15 mouse cellular contexts compared by ENCODE assay signal in genomic region chr17:55933191-55933590, GRCm38 (mm10). TPM values are rescaled to one million over a fixed set of nuclear protein-coding genes. Genes with fewer than 3 reads are reported as not detected.
DNase-seq lines count a peak whose midpoint lies in the region; ATAC-seq and TF ChIP-seq lines count a peak whose summit lies in the region.
"Had no signal": no experiment of that assay in that cellular context is flagged by ENCODE, and none has a peak within 500 bp of the region (broad histone marks: within the 10 kb centered on the region; RNA-seq: fewer than 3 reads in every experiment).

No protein-coding gene starts in this region.

- TF ChIP-seq CTCF in G1E (IDR thresholded peaks at IDR 0.05; ENCODE audit: low read depth, low read length), result no peak

- no peak overlapping the region for H3K9ac ChIP-seq in limb, embryonic 12.5 days (replicated peaks)
- H3K9ac ChIP-seq in liver, embryonic 12.5 days, result peak overlapping the region; percentile 77
- H3K9ac ChIP-seq: lung, embryonic 15.5 days had no signal

- H3K4me3 ChIP-seq in heart, embryonic 10.5 days, result no peak overlapping the region
- no peak overlapping the region for H3K4me3 ChIP-seq in limb, embryonic 12.5 days (replicated peaks)
- no peak overlapping the region for H3K4me3 ChIP-seq in limb, embryonic 10.5 days
- H3K4me3 ChIP-seq in G1E (ENCODE audit: low read depth, low read length), result peak overlapping the region; percentile 80
- H3K4me3 ChIP-seq in liver, embryonic 12.5 days, result peak overlapping the region; percentile 70

- H3K4me2 ChIP-seq in limb, embryonic 12.5 days, result peak overlapping the region; percentile 60
- H3K4me2 ChIP-seq in liver, embryonic 12.5 days, result peak overlapping the region; percentile 89

- peaks cover 9% of the 10 kb centered on the region; the same call in 1 of the 2 replicates for H3K36me3 ChIP-seq in heart, embryonic 10.5 days
- peaks cover 3% of the 10 kb centered on the region; the same call in 1 of the 2 replicates for H3K36me3 ChIP-seq in limb, embryonic 12.5 days
- H3K36me3 ChIP-seq in limb, embryonic 10.5 days, result peaks cover 3% of the 10 kb centered on the region
- peaks cover 28% of the 10 kb centered on the region for H3K36me3 ChIP-seq in G1E (replicated peaks)
- peaks cover 35% of the 10 kb centered on the region for H3K36me3 ChIP-seq in liver, embryonic 12.5 days

- H3K9me3 ChIP-seq in heart, embryonic 10.5 days, result peaks cover 6% of the 10 kb centered on the region; the same call in 1 of the 2 replicates
- peaks cover 13% of the 10 kb centered on the region; the same call in 1 of the 2 replicates for H3K9me3 ChIP-seq in limb, embryonic 12.5 days
- no peaks in the 10 kb centered on the region; the same call in 1 of the 2 replicates for H3K9me3 ChIP-seq in limb, embryonic 10.5 days (replicated peaks)
- peaks cover 47% of the 10 kb centered on the region for H3K9me3 ChIP-seq in G1E (replicated peaks)
- H3K9me3 ChIP-seq in liver, embryonic 12.5 days (replicated peaks), result peaks cover 3% of the 10 kb centered on the region; the same call in 1 of the 2 replicates

- ATAC-seq in limb, embryonic 12.5 days (ENCODE audit: insufficient number of reproducible peaks, insufficient read depth, low FRiP score, low TSS enrichment, low read depth), result no peak
- ATAC-seq in G1E (ENCODE audit: extremely low read depth, insufficient number of reproducible peaks, low FRiP score, poor library complexity, severe bottlenecking), result peak; percentile 56
- ATAC-seq in liver, embryonic 12.5 days, result peak; percentile 44

- H3K27me3 ChIP-seq in heart, embryonic 10.5 days (ENCODE audit: insufficient read depth, poor library complexity, severe bottlenecking), result no peaks in the 10 kb centered on the region
- no peaks in the 10 kb centered on the region for H3K27me3 ChIP-seq in limb, embryonic 12.5 days
- H3K27me3 ChIP-seq in limb, embryonic 10.5 days (ENCODE audit: low read depth, poor library complexity, severe bottlenecking), result no peaks in the 10 kb centered on the region
- H3K27me3 ChIP-seq in G1E (ENCODE audit: insufficient read depth, low read length), result no peaks in the 10 kb centered on the region
- H3K27me3 ChIP-seq in liver, embryonic 12.5 days (replicated peaks), result no peaks in the 10 kb centered on the region
- H3K27me3 ChIP-seq: lung, embryonic 15.5 days had no signal

- WGBS in heart, embryonic 10.5 days, result 89% methylated on average over 15 of the region's 15 CpGs
- WGBS in limb, embryonic 12.5 days, result 91% methylated on average over 15 of the region's 15 CpGs
- 95% methylated on average over 15 of the region's 15 CpGs for WGBS in limb, embryonic 10.5 days
- 65% methylated on average over 15 of the region's 15 CpGs for WGBS in liver, embryonic 12.5 days (ENCODE audit: insufficient replicate concordance)

- no peak overlapping the region for H3K27ac ChIP-seq in heart, embryonic 10.5 days
- H3K27ac ChIP-seq in limb, embryonic 12.5 days, result no peak overlapping the region
- no peak overlapping the region for H3K27ac ChIP-seq in limb, embryonic 10.5 days
- peak overlapping the region; percentile 94 for H3K27ac ChIP-seq in liver, embryonic 12.5 days
- H3K27ac ChIP-seq: lung, embryonic 15.5 days had no signal

- peak; percentile 69 for DNase-seq in heart, embryonic 10.5 days (ENCODE audit: low spot score)
- no peak for DNase-seq in heart, adult 8-10 months (ENCODE audit: low spot score)
- no peak for DNase-seq in limb, embryonic 10.5 days (ENCODE audit: low spot score)
- peak; percentile 10 for DNase-seq in G1E (ENCODE audit: low spot score)
- no peak for DNase-seq in right cerebral cortex, adult 2 months (ENCODE audit: low spot score in 2 of 2)
- no peak for DNase-seq in frontal cortex, postnatal 36 days (ENCODE audit: low spot score in 2 of 2)
- DNase-seq: B cell, adult 2 months; cerebellum, adult 11-12 months; embryo, embryonic 11 days; midbrain, embryonic 14.5 days; right cerebral cortex, postnatal 14 days; thymus, adult 2 months had no signal

- 0 out of 2 replicates have a peak, but pooled peaks cover 4% of the 10 kb centered on the region for H3K4me1 ChIP-seq in heart, embryonic 10.5 days
- no peaks in the 10 kb centered on the region for H3K4me1 ChIP-seq in limb, embryonic 12.5 days (replicated peaks)
- H3K4me1 ChIP-seq in limb, embryonic 10.5 days, result 0 out of 2 replicates have a peak, but pooled peaks cover 7% of the 10 kb centered on the region
- H3K4me1 ChIP-seq in G1E (ENCODE audit: insufficient read depth, low read depth, low read length), result peaks cover 39% of the 10 kb centered on the region
- H3K4me1 ChIP-seq in liver, embryonic 12.5 days, result peaks cover 40% of the 10 kb centered on the region
- H3K4me1 ChIP-seq: lung, embryonic 15.5 days had no signal

RNA-seq across cellular contexts. Expression of gene Zfp119b, which starts 16.1 kb away (rescaled TPM):
- polyA plus RNA-seq in heart, embryonic 10.5 days (2016; fragmentation: Nextera tagmentation; extraction: Ambion mirVana), result 3.9 TPM in 2 replicates
- total RNA-seq in heart, adult 8-10 months (2022), result 1 to 10 TPM; 2.4 to 3.9 (median 3.1) TPM
- polyA plus RNA-seq in limb, embryonic 12.5 days (2016; fragmentation: Nextera tagmentation; extraction: Ambion mirVana), result 5.0 and 7.0 TPM in 2 replicates
- 3.9 and 5.0 TPM in 2 replicates for polyA plus RNA-seq in limb, embryonic 10.5 days (2016; fragmentation: Nextera tagmentation; extraction: Ambion mirVana)
- total RNA-seq in G1E (2014; fragmentation: Nextera tagmentation) (2.2 and 4.2 TPM in 2 replicates), G1E (2017) (7.8 and 10.0 TPM in 2 replicates)
- polyA plus RNA-seq in G1E (2012), result 0.22 and 0.39 TPM in 2 replicates
- 1.8 and 2.5 TPM in 2 replicates for polyA plus RNA-seq in liver, embryonic 12.5 days (2016; fragmentation: Nextera tagmentation; extraction: Ambion mirVana)

RNA-seq across cellular contexts. Expression of gene Ebi3, which starts 19.2 kb away (rescaled TPM):
- polyA plus RNA-seq in heart, embryonic 10.5 days (2016; fragmentation: Nextera tagmentation; extraction: Ambion mirVana), result 0.25 and 0.72 TPM in 2 replicates
- total RNA-seq in heart, adult 8-10 months (2022), result under 1 TPM; 0.23 to 0.97 (median 0.41) TPM
- polyA plus RNA-seq in limb, embryonic 12.5 days (2016; fragmentation: Nextera tagmentation; extraction: Ambion mirVana), result 1.6 TPM in 2 replicates
- polyA plus RNA-seq in limb, embryonic 10.5 days (2016; fragmentation: Nextera tagmentation; extraction: Ambion mirVana), result 0.90 and 1.1 TPM in 2 replicates
- total RNA-seq in G1E (2014; fragmentation: Nextera tagmentation) (0.63 and 0.98 TPM in 2 replicates), G1E (2017) (1.6 and 2.0 TPM in 2 replicates)
- polyA plus RNA-seq in G1E (2012), result 2.5 and 2.6 TPM in 2 replicates
- 4.5 and 5.4 TPM in 2 replicates for polyA plus RNA-seq in liver, embryonic 12.5 days (2016; fragmentation: Nextera tagmentation; extraction: Ambion mirVana)

RNA-seq across cellular contexts. Expression of gene Yju2, which starts 25.7 kb away (rescaled TPM):
- 20.9 and 24.4 TPM in 2 replicates for polyA plus RNA-seq in heart, embryonic 10.5 days (2016; fragmentation: Nextera tagmentation; extraction: Ambion mirVana)
- 10 to 100 TPM in 1 of 4 experiments, 1 to 10 TPM in 3; 8.2 to 10.3 (median 9.0) TPM for total RNA-seq in heart, adult 8-10 months (2022)
- polyA plus RNA-seq in limb, embryonic 12.5 days (2016; fragmentation: Nextera tagmentation; extraction: Ambion mirVana), result 24.6 and 26.6 TPM in 2 replicates
- polyA plus RNA-seq in limb, embryonic 10.5 days (2016; fragmentation: Nextera tagmentation; extraction: Ambion mirVana), result 27.7 and 28.5 TPM in 2 replicates
- total RNA-seq in G1E (2014; fragmentation: Nextera tagmentation) (8.3 and 12.6 TPM in 2 replicates), G1E (2017) (16.7 and 18.1 TPM in 2 replicates)
- polyA plus RNA-seq in G1E (2012), result 27.8 and 33.5 TPM in 2 replicates
- polyA plus RNA-seq in liver, embryonic 12.5 days (2016; fragmentation: Nextera tagmentation; extraction: Ambion mirVana), result 14.6 and 15.6 TPM in 2 replicates

RNA-seq across cellular contexts. Expression of gene Shd, which starts 37.1 kb away (rescaled TPM):
- polyA plus RNA-seq in heart, embryonic 10.5 days (2016; fragmentation: Nextera tagmentation; extraction: Ambion mirVana), result 11.3 and 15.2 TPM in 2 replicates
- 1 to 10 TPM in 3 of 4 experiments, under 1 TPM in 1; 0.66 to 2.0 (median 1.5) TPM for total RNA-seq in heart, adult 8-10 months (2022)
- polyA plus RNA-seq in limb, embryonic 12.5 days (2016; fragmentation: Nextera tagmentation; extraction: Ambion mirVana), result 52.6 and 54.1 TPM in 2 replicates
- 23.6 and 39.7 TPM in 2 replicates for polyA plus RNA-seq in limb, embryonic 10.5 days (2016; fragmentation: Nextera tagmentation; extraction: Ambion mirVana)
- not detected in 2 replicates for total RNA-seq in G1E (2014; fragmentation: Nextera tagmentation)
- 0.58 TPM in 1 of 2 replicates, not detected in the other for total RNA-seq in G1E (2017)
- 0.33 and 0.59 TPM in 2 replicates for polyA plus RNA-seq in G1E (2012)
- polyA plus RNA-seq in liver, embryonic 12.5 days (2016; fragmentation: Nextera tagmentation; extraction: Ambion mirVana), result 0.81 and 0.95 TPM in 2 replicates

RNA-seq across cellular contexts. Expression of gene Zfp959, which starts 41.3 kb away (rescaled TPM):
- polyA plus RNA-seq in heart, embryonic 10.5 days (2016; fragmentation: Nextera tagmentation; extraction: Ambion mirVana), result 8.2 and 11.0 TPM in 2 replicates
- total RNA-seq in heart, adult 8-10 months (2022), result 1 to 10 TPM; 2.6 to 4.1 (median 3.5) TPM
- 14.1 and 14.3 TPM in 2 replicates for polyA plus RNA-seq in limb, embryonic 12.5 days (2016; fragmentation: Nextera tagmentation; extraction: Ambion mirVana)
- 13.2 and 15.5 TPM in 2 replicates for polyA plus RNA-seq in limb, embryonic 10.5 days (2016; fragmentation: Nextera tagmentation; extraction: Ambion mirVana)
- 14.7 and 21.5 TPM in 2 replicates for total RNA-seq in G1E (2014; fragmentation: Nextera tagmentation)
- 17.8 and 19.9 TPM in 2 replicates for total RNA-seq in G1E (2017)
- polyA plus RNA-seq in G1E (2012), result 1.2 and 1.3 TPM in 2 replicates
- polyA plus RNA-seq in liver, embryonic 12.5 days (2016; fragmentation: Nextera tagmentation; extraction: Ambion mirVana), result 8.3 and 9.8 TPM in 2 replicates

Comparison
In these comparisons a context has a peak if more than half of its experiments do, and no peak if none do; other contexts are left out.
1. DNase-seq: peak in heart, embryonic 10.5 days (single experiment) and G1E (single experiment); none in heart, adult 8-10 months (single experiment), limb, embryonic 10.5 days (single experiment), right cerebral cortex, adult 2 months (0 of 2) and frontal cortex, postnatal 36 days (0 of 2).
2. H3K4me3 ChIP-seq: peak in G1E (single experiment) and liver, embryonic 12.5 days (single experiment); none in heart, embryonic 10.5 days (single experiment), limb, embryonic 12.5 days (single experiment) and limb, embryonic 10.5 days (single experiment).